Mouse (Mus musculus) lung, postnatal 0 days (tissue): ENCODE measurements around the gene Atp5mpl. TPM values are rescaled to one million over a fixed set of nuclear protein-coding genes. Genes with fewer than 3 reads are reported as not detected.

Source experiments
- ATAC-seq: fragments of 200-750 bp; cut with Nextera tagmentation; 2 replicates; pipeline ENCODE4 v1.8.0; 2017; ENCODE audit warnings: moderate library complexity
- DNase-seq: peaks from one replicate; pipeline ENCODE4 v3.0.0-alpha.2; 2016; ENCODE audit warnings: low spot score
- H3K27ac ChIP-seq: fragments of 300-500 bp; sonication (generic); 2 replicates; pipeline ENCODE4 v1.5.1; 2014; ENCODE audit warnings: antibody characterized with exemption, mild to moderate bottlenecking, low read length, mixed read lengths
- H3K27me3 ChIP-seq: fragments of 300-500 bp; sonication (generic); replicated peaks from 2 replicates; pipeline ENCODE4 v1.6.1; 2014; ENCODE audit warnings: low read length, mixed read lengths; ENCODE audit not compliant: insufficient read depth
- H3K36me3 ChIP-seq: fragments of 300-500 bp; sonication (generic); 2 replicates; pipeline ENCODE4 v1.6.1; 2014; ENCODE audit warnings: low read length, mixed read lengths; ENCODE audit not compliant: insufficient read depth
- H3K4me1 ChIP-seq: fragments of 300-500 bp; sonication (generic); 2 replicates; pipeline ENCODE4 v1.6.1; 2014; ENCODE audit warnings: antibody characterized with exemption, low read depth, low read length, mixed read lengths; ENCODE audit not compliant: insufficient read depth
- H3K4me2 ChIP-seq: fragments of 300-500 bp; sonication (generic); replicated peaks from 2 replicates; pipeline ENCODE4 v1.6.1; 2014; ENCODE audit warnings: low read depth, mild to moderate bottlenecking, low read length, moderate library complexity, mixed read lengths
- H3K4me3 ChIP-seq: fragments of 300-500 bp; sonication (generic); 2 replicates; pipeline ENCODE4 v1.5.1; 2014; ENCODE audit warnings: low read depth, low read length
- H3K9ac ChIP-seq: fragments of 300-500 bp; sonication (generic); replicated peaks from 2 replicates; pipeline ENCODE4 v1.6.1; 2014; ENCODE audit warnings: low read depth, mild to moderate bottlenecking
- H3K9me3 ChIP-seq: fragments of 300-500 bp; sonication (generic); 2 replicates; pipeline ENCODE4 v1.6.1; 2016; ENCODE audit warnings: low read length, mixed read lengths
- CTCF ChIP-seq: IDR thresholded peaks from 2 replicates; pipeline ENCODE4 v1.5.1; 2016; ENCODE audit warnings: antibody characterized with exemption, mild to moderate bottlenecking
- EP300 ChIP-seq: IDR thresholded peaks from 2 replicates; pipeline ENCODE4 v1.6.1; 2016; ENCODE audit warnings: antibody characterized with exemption, mild to moderate bottlenecking, control low read depth
- whole genome bisulfite sequencing: fragments of 180-500 bp; shearing (Covaris S2); extraction: QIAGEN DNeasy Blood & Tissue Kit; methylation state at CpG from one replicate; pipeline ENCODE4 v1.1.7; 2014; 5-methylcytosine and 5-hydroxymethylcytosine counted together
- polyA plus RNA-seq: library from polyadenylated mRNA; unstranded; fragments of >200 nt; fragmentation: Nextera tagmentation; extraction: Ambion mirVana; gene quantifications from 2 replicates; pipeline ENCODE4 v1.2.1, GENCODE M21; 2015

Gene Atp5mpl
- polyA plus RNA-seq, 1 experiment from 2014 or later, result 463 TPM

GRCm38 (mm10) chr12:111977138-111977537, 10.4 kb upstream of the Atp5mpl start:
- no peak overlapping the region for H3K27ac ChIP-seq
- 19% methylated on average over 6 of the region's 6 CpGs for WGBS
- peak; percentile 37 for DNase-seq
- H3K36me3 ChIP-seq, result no peaks in the 10 kb centered on the region
- H3K9me3 ChIP-seq, result no peaks in the 10 kb centered on the region
- no peaks in the 10 kb centered on the region for H3K4me1 ChIP-seq
- no peak overlapping the region for H3K4me3 ChIP-seq
- no peak overlapping the region for H3K9ac ChIP-seq
- ATAC-seq, result peak; percentile 81
- no peak overlapping the region for H3K4me2 ChIP-seq
- no peaks in the 10 kb centered on the region for H3K27me3 ChIP-seq
- TF ChIP-seq EP300, result no peak
- TF ChIP-seq CTCF, result no peak

- no peaks in the 10 kb centered on the region for H3K27me3 ChIP-seq
- no peaks in the 10 kb centered on the region for H3K36me3 ChIP-seq
- 52% methylated on average over 6 of the region's 6 CpGs for WGBS
- H3K4me1 ChIP-seq, result no peaks in the 10 kb centered on the region
- no peak overlapping the region for H3K4me3 ChIP-seq
- ATAC-seq (no peak), DNase-seq (no peak)
- TF ChIP-seq EP300, result no peak
- TF ChIP-seq CTCF, result no peak
- no peak overlapping the region for H3K4me2 ChIP-seq
- H3K9ac ChIP-seq, result no peak overlapping the region
- H3K9me3 ChIP-seq, result no peaks in the 10 kb centered on the region
- no peak overlapping the region for H3K27ac ChIP-seq
Observed at GRCm38 (mm10) chr12:111974578-111974977, 7.8 kb upstream of the Atp5mpl start.

GRCm38 (mm10) chr12:111972504-111972903, 5.7 kb upstream of the Atp5mpl start:
- no peak overlapping the region for H3K9ac ChIP-seq
- 90% methylated on average over 10 of the region's 10 CpGs for WGBS
- ATAC-seq, result no peak

GRCm38 (mm10) chr12:111971231-111971686, 4.5 kb upstream of the Atp5mpl start, which contains the start of gene Tdrd9:
Tdrd9 (plus strand) TSS chr12:111971559.
- H3K27ac ChIP-seq, result no peak within 1 kb of the TSS
- 81% methylated on average over 18 of the region's 18 CpGs for WGBS
- TF ChIP-seq EP300, result no peak
- no peak for TF ChIP-seq CTCF
- ATAC-seq, result no peak
- H3K36me3 ChIP-seq, result no peaks in the 10 kb centered on the region
- no peaks in the 10 kb centered on the region for H3K9me3 ChIP-seq
- no peak within 1 kb of the TSS for H3K9ac ChIP-seq
- no peak for DNase-seq
- no peaks in the 10 kb centered on the region for H3K27me3 ChIP-seq
- H3K4me2 ChIP-seq, result no peak within 1 kb of the TSS
- H3K4me1 ChIP-seq, result peaks cover under 1% of the 10 kb centered on the region
- H3K4me3 ChIP-seq, result no peak within 1 kb of the TSS

More at GRCm38 (mm10) chr12:111972504-111972903, 5.7 kb upstream of the Atp5mpl start:
- Histone ChIP-seq H3K27me3 (no peaks in the 10 kb centered on the region), H3K36me3 (no peaks in the 10 kb centered on the region), H3K4me3 (no peak overlapping the region), H3K9me3 (no peaks in the 10 kb centered on the region), H3K4me1 (no peaks in the 10 kb centered on the region), H3K4me2 (no peak overlapping the region), H3K27ac (no peak overlapping the region)
- DNase-seq, result no peak
- TF ChIP-seq CTCF, result no peak
- TF ChIP-seq EP300, result no peak

GRCm38 (mm10) chr12:111970085-111970484, 3.3 kb upstream of the Atp5mpl start:
- H3K9ac ChIP-seq, result no peak overlapping the region
- H3K9me3 ChIP-seq, result no peaks in the 10 kb centered on the region
- no peak for TF ChIP-seq EP300
- no peak for TF ChIP-seq CTCF
- peaks cover 10% of the 10 kb centered on the region for H3K4me1 ChIP-seq
- DNase-seq (no peak), ATAC-seq (no peak)
- H3K27ac ChIP-seq, result no peak overlapping the region
- no peak overlapping the region for H3K4me2 ChIP-seq
- no peak overlapping the region for H3K4me3 ChIP-seq
- H3K27me3 ChIP-seq, result no peaks in the 10 kb centered on the region
- H3K36me3 ChIP-seq, result no peaks in the 10 kb centered on the region
- WGBS, result 66% methylated on average over 4 of the region's 4 CpGs

- H3K27me3 ChIP-seq, result no peaks in the 10 kb centered on the region
- H3K4me3 ChIP-seq, result no peak overlapping the region
- 89% methylated on average over 5 of the region's 5 CpGs for WGBS
- H3K36me3 ChIP-seq, result peaks cover 21% of the 10 kb centered on the region; the same call in 1 of the 2 replicates
- no peak overlapping the region for H3K27ac ChIP-seq
- ATAC-seq (no peak), DNase-seq (no peak)
- H3K4me1 ChIP-seq, result peaks cover 10% of the 10 kb centered on the region
- H3K4me2 ChIP-seq, result no peak overlapping the region
- no peaks in the 10 kb centered on the region for H3K9me3 ChIP-seq
- no peak for TF ChIP-seq EP300
- no peak for TF ChIP-seq CTCF
- no peak overlapping the region for H3K9ac ChIP-seq
Observed at GRCm38 (mm10) chr12:111963339-111963738, 3.4 kb downstream of the Atp5mpl start.
